Mouse (Mus musculus): ENCODE results near the gene Lsm7.

DNA sequence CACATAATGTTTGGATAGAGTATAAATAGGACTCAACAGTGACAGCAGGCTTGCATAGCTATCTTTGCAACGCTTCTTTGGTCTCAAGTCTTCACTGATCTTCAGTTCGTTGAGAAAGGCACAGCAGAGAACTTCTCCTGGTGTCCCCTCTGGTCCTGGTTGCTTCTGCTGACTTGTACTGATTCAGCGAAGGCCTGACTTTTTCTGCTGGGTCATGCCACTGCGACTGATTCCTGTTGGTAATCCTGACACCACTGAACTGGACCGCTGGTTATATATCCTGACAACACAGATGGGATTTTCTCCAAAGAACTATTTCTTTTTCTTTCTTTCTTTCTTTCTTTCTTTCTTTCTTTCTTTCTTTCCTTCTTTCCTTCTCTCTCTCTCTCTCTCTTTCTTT lies 32.5 kb downstream of the Lsm7 start:
- TF ChIP-seq CTCF (IDR thresholded peaks at IDR 0.05; ENCODE audit: low read depth, low read length) (no peak), POLR2A (IDR thresholded peaks at IDR 0.05; ENCODE audit: insufficient read depth, low read length) (no peak)

All from ES-Bruce4 (cell line).